Mouse (Mus musculus): ENCODE results near the gene Acot5.
"Not testable (repeated sequence)": the region's sequence is repeated elsewhere in the genome, so short reads cannot be mapped to it uniquely, and the experiment has no call there.

Acot5 gene

GRCm38 (mm10) chr12:84068986-84069385 lies at the start of gene Acot5:
Acot5 (plus strand) TSS chr12:84069325.
- DNase-seq, result no peak

GRCm38 (mm10) chr12:84020528-84020927 lies 48.6 kb upstream of the Acot5 start:
- DNase-seq, result peak; percentile 11

- DNase-seq, result not testable (repeated sequence)
Measured at GRCm38 (mm10) chr12:84022266-84022665, 46.9 kb upstream of the Acot5 start.

DNA sequence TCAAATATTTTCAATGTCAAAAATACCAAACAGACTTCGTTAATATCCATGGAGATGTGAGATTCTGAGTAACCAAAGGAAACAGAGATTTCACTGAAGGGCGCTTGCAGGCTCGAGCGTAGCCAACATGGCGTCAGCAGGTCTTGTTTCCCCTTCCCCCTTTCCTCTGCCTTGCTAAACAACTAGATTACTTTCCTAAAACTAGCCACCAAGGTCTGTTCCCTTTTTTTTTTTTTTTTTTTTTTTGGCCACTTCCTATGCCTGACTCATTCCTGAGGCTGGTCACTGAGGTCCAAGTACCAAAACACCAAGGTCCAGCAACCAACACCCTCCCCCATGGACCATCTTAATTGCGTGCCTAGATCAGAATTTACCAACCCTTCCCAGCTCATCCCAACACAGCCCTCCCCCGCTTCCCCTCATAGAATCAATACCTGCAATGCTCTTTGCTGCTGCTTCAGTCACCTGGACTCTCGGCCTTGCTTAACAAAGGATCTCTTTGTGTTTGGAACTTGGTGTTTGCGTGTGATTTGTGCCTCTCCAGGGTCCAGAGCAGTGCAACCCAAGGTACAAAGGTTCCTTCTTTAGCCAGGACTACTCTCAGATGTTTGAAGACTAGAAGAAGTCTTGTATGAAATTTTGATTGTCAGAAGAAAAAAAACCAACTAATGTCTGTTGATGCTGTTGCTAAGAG lies 45.9 kb upstream of the Acot5 start:
- DNase-seq, result no peak

GRCm38 (mm10) chr12:84025888-84026287 lies 43.2 kb upstream of the Acot5 start:
- no peak for DNase-seq

GRCm38 (mm10) chr12:84028328-84028727 lies 40.8 kb upstream of the Acot5 start:
- not testable (repeated sequence) for DNase-seq

DNA sequence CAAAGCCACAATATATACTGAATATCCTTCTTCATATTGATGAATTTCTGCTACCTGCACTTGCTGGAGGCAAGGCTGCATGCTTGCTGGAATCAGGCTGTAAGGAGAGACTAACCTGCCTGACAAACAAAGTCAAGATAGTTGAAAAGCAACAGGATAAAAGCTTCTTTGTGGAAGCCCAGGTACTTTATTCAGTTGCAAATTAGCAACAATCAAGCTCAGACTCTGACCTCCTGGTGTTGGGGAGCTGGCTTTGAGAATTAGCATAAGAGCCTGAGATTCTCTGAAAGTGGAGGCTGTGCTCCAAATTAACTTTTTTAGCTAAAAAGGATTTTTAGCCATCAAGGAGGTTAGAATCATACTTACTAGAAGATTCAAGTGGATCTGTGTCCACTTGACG lies 40.1 kb upstream of the Acot5 start:
- not testable (repeated sequence) for DNase-seq

- peak; percentile 77 for DNase-seq
Measured at GRCm38 (mm10) chr12:84030659-84031332, 38.3 kb upstream of the Acot5 start.

DNA sequence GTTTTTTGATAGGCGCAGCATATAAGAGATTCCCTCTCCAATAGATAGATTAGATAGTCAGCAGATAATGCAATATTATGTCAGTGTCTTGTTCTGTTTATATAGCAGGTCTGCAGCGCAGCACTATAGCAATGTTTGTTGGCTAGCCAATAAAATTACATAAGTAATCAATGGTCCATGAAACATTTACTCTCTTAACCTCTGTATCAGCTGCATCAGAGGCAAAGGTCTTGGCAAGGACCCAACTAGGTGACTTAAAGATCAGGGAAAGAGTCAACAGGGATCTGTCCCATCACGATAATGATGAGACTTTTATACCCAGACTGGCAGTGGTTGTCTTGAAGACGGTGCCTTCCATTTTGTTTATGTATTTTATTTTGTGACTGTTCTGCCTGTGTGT lies 36.3 kb upstream of the Acot5 start:
- no peak for DNase-seq

GRCm38 (mm10) chr12:84033302-84033701 lies 35.8 kb upstream of the Acot5 start:
- DNase-seq, result not testable (repeated sequence)

GRCm38 (mm10) chr12:84034108-84034507 lies 35.0 kb upstream of the Acot5 start:
- no peak for DNase-seq

- peak; percentile 48 for DNase-seq
Measured at GRCm38 (mm10) chr12:84038241-84038640, 30.9 kb upstream of the Acot5 start, which contains the start of gene Acot4. Acot4 (plus strand) TSS chr12:84038379.

DNA sequence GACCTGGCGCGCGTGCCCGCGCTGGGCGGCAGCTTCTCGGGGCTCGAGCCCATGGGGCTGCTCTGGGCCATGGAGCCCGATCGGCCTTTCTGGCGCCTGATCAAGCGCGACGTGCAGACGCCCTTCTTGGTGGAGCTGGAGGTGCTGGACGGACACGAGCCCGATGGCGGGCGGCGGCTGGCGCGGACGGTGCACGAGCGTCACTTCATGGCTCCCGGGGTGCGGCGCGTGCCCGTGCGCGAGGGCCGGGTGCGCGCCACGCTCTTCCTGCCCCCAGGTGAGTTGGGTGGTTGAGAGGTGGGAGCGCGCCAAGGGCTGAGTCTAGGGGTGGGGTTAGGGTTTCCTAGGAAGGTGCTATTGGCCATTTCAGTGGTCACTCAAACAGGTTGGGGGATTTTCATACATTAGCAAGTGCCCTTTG lies 30.4 kb upstream of the Acot5 start, which contains the start of gene Gm49366:
Gene Gm49366 (plus strand): TSS at position 245 of the 421 bp plus-strand sequence.
- DNase-seq, result peak; percentile 59

- no peak for DNase-seq
Measured at GRCm38 (mm10) chr12:84042248-84042647, 26.9 kb upstream of the Acot5 start.

DNA sequence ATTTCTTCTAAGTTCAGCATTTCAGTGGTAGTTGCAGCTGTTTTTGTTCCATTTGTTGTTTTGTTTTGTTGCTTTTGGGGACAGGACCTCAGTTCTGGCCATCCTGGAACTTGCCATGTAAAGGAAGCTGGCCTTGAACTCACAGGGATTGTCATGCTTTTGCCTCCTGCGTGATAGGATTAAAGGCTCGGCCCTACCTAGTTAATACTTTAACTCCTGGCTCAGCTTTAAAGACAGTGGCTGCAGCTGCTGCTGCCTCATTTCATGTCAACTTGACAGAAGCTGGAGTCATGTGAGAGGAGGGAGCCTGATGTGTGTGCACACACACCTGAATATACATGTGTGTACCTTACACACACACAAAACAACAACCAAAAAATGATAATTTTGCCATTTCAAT lies 25.1 kb upstream of the Acot5 start:
- no peak for DNase-seq

DNA sequence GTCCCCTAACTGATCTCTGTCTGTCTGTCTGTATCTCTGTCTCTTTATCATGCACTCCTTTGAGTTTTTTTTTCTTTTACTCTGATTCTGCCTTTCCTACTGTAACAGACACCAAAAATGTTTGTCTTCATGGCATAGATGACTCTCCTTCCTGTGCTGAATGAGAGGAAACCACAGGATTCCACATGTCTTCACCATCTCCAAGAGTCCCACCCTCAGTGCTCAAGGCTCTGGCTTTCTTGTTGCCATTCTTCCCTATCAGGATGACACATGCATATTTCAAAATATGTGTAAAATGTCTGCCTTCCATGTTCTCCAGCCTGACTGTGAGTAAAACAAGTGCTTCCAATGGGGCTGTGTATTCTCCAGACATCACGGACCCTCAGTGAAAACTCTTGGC lies 22.2 kb upstream of the Acot5 start:
- DNase-seq, result no peak

- not testable (repeated sequence) for DNase-seq
Measured at GRCm38 (mm10) chr12:84050744-84051143, 18.4 kb upstream of the Acot5 start.

DNA sequence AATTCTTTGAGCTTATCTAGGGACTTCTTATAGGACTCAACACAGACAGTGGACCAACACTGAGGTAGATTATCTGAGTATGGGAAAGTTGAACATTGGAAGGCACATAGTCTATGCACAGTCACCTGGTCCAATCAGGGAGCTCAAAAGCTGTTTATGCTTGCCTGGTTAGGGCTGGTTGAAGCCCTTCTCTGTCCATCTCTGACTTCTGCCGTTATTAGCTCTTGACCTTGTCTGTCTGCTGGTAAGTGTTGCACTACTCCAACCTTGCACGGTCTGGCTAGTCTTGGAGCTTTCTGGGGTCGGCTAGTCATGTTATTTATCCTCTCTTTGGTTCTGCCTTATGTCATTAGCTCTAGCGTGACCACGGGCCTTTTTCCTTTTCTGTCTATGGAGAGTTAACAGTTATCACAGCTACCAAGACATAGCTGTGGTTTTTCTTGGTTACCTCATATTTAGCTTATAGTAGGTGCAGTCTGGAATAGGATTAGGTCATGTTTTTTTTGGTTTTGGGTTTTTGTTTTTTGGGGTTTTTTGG lies 17.1 kb upstream of the Acot5 start, which contains the start of gene Acot3:
Gene Acot3 (plus strand): TSS at position 208 of the 538 bp plus-strand sequence.
- no peak for DNase-seq

- DNase-seq, result no peak
Measured at GRCm38 (mm10) chr12:84052609-84053008, 16.5 kb upstream of the Acot5 start.

- DNase-seq, result peak; percentile 23
Measured at GRCm38 (mm10) chr12:84053173-84053572, 16.0 kb upstream of the Acot5 start.

- DNase-seq, result peak; percentile 52
Measured at GRCm38 (mm10) chr12:84053679-84054391, 15.3 kb upstream of the Acot5 start.

DNA sequence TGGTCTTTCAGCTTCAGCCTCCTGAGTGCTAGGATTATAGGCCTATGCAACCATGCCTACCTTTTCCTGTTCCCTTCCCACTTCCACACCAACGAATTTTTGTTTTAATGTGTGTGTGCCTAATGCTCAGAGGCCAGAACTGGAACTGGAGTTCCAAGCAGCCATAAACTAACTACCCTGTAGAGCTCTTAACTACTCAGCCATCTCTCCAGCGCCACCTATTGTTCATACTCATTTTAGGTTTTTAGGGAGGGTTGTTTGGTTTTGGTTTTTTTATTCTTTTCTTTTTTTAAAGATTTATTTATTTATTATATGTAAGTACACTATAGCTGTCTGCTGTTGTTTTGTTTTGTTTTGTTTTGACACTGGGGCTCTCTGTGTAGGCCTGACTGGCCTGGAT lies 8.2 kb upstream of the Acot5 start:
- peak; percentile 40 for DNase-seq

- DNase-seq, result no peak
Measured at GRCm38 (mm10) chr12:84062336-84062735, 6.8 kb upstream of the Acot5 start.

Data from retina, postnatal 1 day (tissue).